ENCODE assay signal across 46 mouse cellular contexts in genomic region chr10:94352172-94352876, GRCm38 (mm10). TPM values are rescaled to one million over a fixed set of nuclear protein-coding genes. Genes with fewer than 3 reads are reported as not detected.
"Had no signal": no experiment of that assay in that cellular context is flagged by ENCODE, and none has a peak within 500 bp of the region (broad histone marks: within the 10 kb centered on the region; RNA-seq: fewer than 3 reads in every experiment).

No protein-coding gene starts in this region.

- H3K4me2 ChIP-seq: limb, embryonic 12.5 days; limb, embryonic 13.5 days; limb, embryonic 15.5 days; liver, embryonic 11.5 days; liver, embryonic 12.5 days; liver, embryonic 13.5 days; liver, embryonic 15.5 days; lung, embryonic 14.5 days; lung, embryonic 15.5 days; midbrain, embryonic 11.5 days; midbrain, embryonic 12.5 days; midbrain, embryonic 13.5 days; midbrain, embryonic 15.5 days had no signal

- H3K27me3 ChIP-seq: limb, embryonic 12.5 days; limb, embryonic 13.5 days; limb, embryonic 15.5 days; liver, embryonic 12.5 days; liver, embryonic 13.5 days; liver, embryonic 15.5 days; lung, embryonic 15.5 days; midbrain, embryonic 12.5 days; midbrain, embryonic 13.5 days; midbrain, embryonic 15.5 days had no signal

- H3K27ac ChIP-seq: left cerebral cortex, adult 2 months; limb, embryonic 10.5 days; limb, embryonic 12.5 days; limb, embryonic 13.5 days; limb, embryonic 15.5 days; liver, embryonic 12.5 days; liver, embryonic 13.5 days; liver, embryonic 14.5 days; liver, embryonic 15.5 days; lung, embryonic 15.5 days; macrophage; midbrain, embryonic 10.5 days; midbrain, embryonic 12.5 days; midbrain, embryonic 13.5 days; midbrain, embryonic 15.5 days had no signal

- DNase-seq: left cerebral cortex, postnatal 4 days; liver; liver, embryonic 13.5 days; liver, postnatal 0 days; lung, adult 18-20 months; lung, embryonic 14.5 days; lung, postnatal 10 days; lung, postnatal 14 days; lung, postnatal 4 days; midbrain, embryonic 14.5 days had no signal

- H3K9me3 ChIP-seq: limb, embryonic 10.5 days; limb, embryonic 12.5 days; limb, embryonic 13.5 days; limb, embryonic 15.5 days; liver, embryonic 12.5 days; liver, embryonic 13.5 days; liver, embryonic 15.5 days; lung, embryonic 15.5 days; megakaryocyte, embryonic 14.5 days; midbrain, embryonic 10.5 days; midbrain, embryonic 12.5 days; midbrain, embryonic 13.5 days; midbrain, embryonic 15.5 days had no signal

- H3K9ac ChIP-seq: limb, embryonic 12.5 days; limb, embryonic 13.5 days; limb, embryonic 15.5 days; liver, embryonic 12.5 days; liver, embryonic 13.5 days; liver, embryonic 14.5 days; liver, embryonic 15.5 days; liver, postnatal 0 days; lung, embryonic 14.5 days; lung, embryonic 15.5 days; midbrain, embryonic 12.5 days; midbrain, embryonic 13.5 days; midbrain, embryonic 15.5 days had no signal

- H3K36me3 ChIP-seq: limb, embryonic 10.5 days; limb, embryonic 12.5 days; limb, embryonic 13.5 days; limb, embryonic 15.5 days; liver, embryonic 12.5 days; liver, embryonic 13.5 days; liver, embryonic 15.5 days; lung, embryonic 15.5 days; midbrain, embryonic 10.5 days; midbrain, embryonic 12.5 days; midbrain, embryonic 13.5 days; midbrain, embryonic 15.5 days had no signal

- ATAC-seq: liver, embryonic 12.5 days; liver, postnatal 0 days; lung, postnatal 0 days; midbrain, embryonic 13.5 days; midbrain, embryonic 15.5 days; midbrain, embryonic 16.5 days had no signal

- H3K4me3 ChIP-seq: left cerebral cortex, adult 2 months; limb, embryonic 10.5 days; limb, embryonic 12.5 days; limb, embryonic 13.5 days; limb, embryonic 15.5 days; liver, embryonic 12.5 days; liver, embryonic 13.5 days; liver, embryonic 15.5 days; lung, embryonic 15.5 days; megakaryocyte, embryonic 14.5 days; midbrain, embryonic 10.5 days; midbrain, embryonic 12.5 days; midbrain, embryonic 13.5 days; midbrain, embryonic 15.5 days; myocyte had no signal

- H3K4me1 ChIP-seq: limb, embryonic 15.5 days; liver, embryonic 13.5 days; megakaryocyte, embryonic 14.5 days; midbrain, embryonic 15.5 days had no signal

RNA-seq across cellular contexts. Expression of gene Gm4792, which starts 53.8 kb away (rescaled TPM):
- total RNA-seq: left cerebral cortex, adult 18-20 months; left cerebral cortex, adult 2 months; left cerebral cortex, adult 8-10 months; left cerebral cortex, postnatal 10 days; left cerebral cortex, postnatal 14 days; left cerebral cortex, postnatal 25 days; left cerebral cortex, postnatal 36 days; left cerebral cortex, postnatal 4 days; liver, adult 2 months; megakaryocyte progenitor cell, adult 5-6 weeks; megakaryocyte, adult 5-6 weeks; megakaryocyte-erythroid progenitor cell, adult 5-6 weeks; midbrain, postnatal 0 days; monocyte, adult 5-6 weeks had no signal
- polyA plus RNA-seq: limb, embryonic 10.5 days; limb, embryonic 11.5 days; limb, embryonic 12.5 days; limb, embryonic 13.5 days; limb, embryonic 14.5 days; limb, embryonic 15.5 days; liver, adult 2 months; liver, embryonic 11.5 days; liver, embryonic 12.5 days; liver, embryonic 13.5 days; liver, embryonic 14.5 days; liver, embryonic 15.5 days; liver, embryonic 16.5 days; liver, postnatal 0 days; lung, embryonic 14.5 days; lung, embryonic 15.5 days; lung, embryonic 16.5 days; lung, postnatal 0 days; macrophage; midbrain, embryonic 10.5 days; midbrain, embryonic 11.5 days; midbrain, embryonic 15.5 days; myocyte had no signal
